In genomic region chr2:113556627-113557026, GRCm38 (mm10) we compare ENCODE assay signal across 29 mouse cellular contexts.
"Had no signal": no experiment of that assay in that cellular context is flagged by ENCODE, and none has a peak within 500 bp of the region (broad histone marks: within the 10 kb centered on the region; RNA-seq: fewer than 3 reads in every experiment).

No protein-coding gene starts in this region.

- DNase-seq: left cerebral cortex, postnatal 4 days; liver; liver, embryonic 13.5 days; liver, postnatal 0 days; lung, adult 2 months; lung, embryonic 14.5 days; lung, postnatal 10 days; lung, postnatal 14 days; lung, postnatal 36 days; lung, postnatal 4 days; midbrain, embryonic 14.5 days had no signal

- H3K9me3 ChIP-seq: limb, embryonic 10.5 days; limb, embryonic 12.5 days; limb, embryonic 13.5 days; limb, embryonic 15.5 days; liver, embryonic 12.5 days; liver, embryonic 13.5 days; liver, embryonic 15.5 days; lung, embryonic 15.5 days; megakaryocyte, embryonic 14.5 days; midbrain, embryonic 10.5 days; midbrain, embryonic 12.5 days; midbrain, embryonic 13.5 days; midbrain, embryonic 15.5 days; neural tube, embryonic 12.5 days had no signal

- H3K36me3 ChIP-seq: limb, embryonic 10.5 days; limb, embryonic 12.5 days; limb, embryonic 13.5 days; limb, embryonic 15.5 days; liver, embryonic 12.5 days; liver, embryonic 13.5 days; liver, embryonic 15.5 days; lung, embryonic 15.5 days; midbrain, embryonic 10.5 days; midbrain, embryonic 12.5 days; midbrain, embryonic 13.5 days; midbrain, embryonic 15.5 days; neural tube, embryonic 12.5 days had no signal

- H3K9ac ChIP-seq: limb, embryonic 12.5 days; limb, embryonic 13.5 days; limb, embryonic 15.5 days; liver, embryonic 12.5 days; liver, embryonic 13.5 days; liver, embryonic 14.5 days; liver, embryonic 15.5 days; liver, postnatal 0 days; lung, embryonic 14.5 days; lung, embryonic 15.5 days; midbrain, embryonic 12.5 days; midbrain, embryonic 13.5 days; midbrain, embryonic 15.5 days; neural tube, embryonic 12.5 days had no signal

- H3K27me3 ChIP-seq: limb, embryonic 12.5 days; limb, embryonic 13.5 days; limb, embryonic 15.5 days; liver, embryonic 12.5 days; liver, embryonic 13.5 days; liver, embryonic 15.5 days; lung, embryonic 15.5 days; megakaryocyte, embryonic 14.5 days; midbrain, embryonic 12.5 days; midbrain, embryonic 13.5 days; midbrain, embryonic 15.5 days; neural tube, embryonic 12.5 days had no signal

- H3K27ac ChIP-seq: limb, embryonic 10.5 days; limb, embryonic 12.5 days; limb, embryonic 13.5 days; limb, embryonic 15.5 days; liver, embryonic 12.5 days; liver, embryonic 13.5 days; liver, embryonic 14.5 days; liver, embryonic 15.5 days; lung, embryonic 15.5 days; macrophage; midbrain, embryonic 10.5 days; midbrain, embryonic 12.5 days; midbrain, embryonic 13.5 days; midbrain, embryonic 15.5 days; neural tube, embryonic 12.5 days had no signal

- H3K4me3 ChIP-seq: limb, embryonic 10.5 days; limb, embryonic 12.5 days; limb, embryonic 13.5 days; limb, embryonic 15.5 days; liver, embryonic 12.5 days; liver, embryonic 13.5 days; liver, embryonic 15.5 days; lung, embryonic 15.5 days; megakaryocyte, embryonic 14.5 days; midbrain, embryonic 10.5 days; midbrain, embryonic 12.5 days; midbrain, embryonic 13.5 days; midbrain, embryonic 15.5 days; myocyte; neural tube, embryonic 12.5 days had no signal

- H3K4me2 ChIP-seq: limb, embryonic 12.5 days; limb, embryonic 13.5 days; limb, embryonic 15.5 days; liver, embryonic 11.5 days; liver, embryonic 12.5 days; liver, embryonic 13.5 days; liver, embryonic 15.5 days; lung, embryonic 14.5 days; lung, embryonic 15.5 days; midbrain, embryonic 11.5 days; midbrain, embryonic 12.5 days; midbrain, embryonic 13.5 days; midbrain, embryonic 15.5 days; neural tube, embryonic 12.5 days had no signal

- H3K4me1 ChIP-seq: limb, embryonic 10.5 days; limb, embryonic 12.5 days; limb, embryonic 13.5 days; limb, embryonic 15.5 days; liver, embryonic 12.5 days; liver, embryonic 13.5 days; liver, embryonic 15.5 days; lung, embryonic 15.5 days; megakaryocyte, embryonic 14.5 days; midbrain, embryonic 10.5 days; midbrain, embryonic 12.5 days; midbrain, embryonic 13.5 days; midbrain, embryonic 15.5 days; neural tube, embryonic 12.5 days had no signal
